Mouse (Mus musculus): Measurements from ENCODE around the gene Kank3. TPM values are rescaled to one million over a fixed set of nuclear protein-coding genes. Genes with fewer than 3 reads are reported as not detected.
"Not testable (repeated sequence)": the region's sequence is repeated elsewhere in the genome, so short reads cannot be mapped to it uniquely, and the experiment has no call there.

Kank3 gene
- polyA plus RNA-seq, 1 experiment from 2014 or later = 42.1 TPM

DNA sequence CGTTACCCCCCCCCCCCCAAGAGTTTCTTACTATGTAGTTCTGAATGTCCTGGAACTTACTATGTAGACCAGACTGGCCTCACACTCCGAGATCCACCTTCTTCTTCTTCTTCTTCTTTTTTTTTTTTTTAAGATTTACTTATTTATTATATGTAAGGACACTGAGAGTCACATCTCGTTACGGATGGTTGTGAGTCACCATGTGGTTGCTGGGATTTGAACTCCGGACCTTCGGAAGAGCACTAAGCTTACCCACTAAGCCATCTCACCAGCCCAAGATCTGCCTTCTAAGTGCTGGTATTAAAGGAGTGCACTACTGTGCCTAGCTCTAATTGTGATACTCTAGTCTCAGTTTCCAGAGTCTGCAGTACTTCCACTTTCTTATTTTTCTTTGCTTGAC is 5.1 kb downstream of the Kank3 start:
- no peak overlapping the region for H3K4me3 ChIP-seq (ENCODE audit: low read depth, low read length)
- 97% methylated on average over 5 of the region's 6 CpGs for WGBS
- no peak overlapping the region for H3K9ac ChIP-seq (replicated peaks; ENCODE audit: low read depth, low read length)
- H3K36me3 ChIP-seq (ENCODE audit: control insufficient read depth, insufficient read depth, low read length) = peaks cover 7% of the 10 kb centered on the region; the same call in 1 of the 2 replicates
- no peak for ATAC-seq (ENCODE audit: low read depth)
- H3K9me3 ChIP-seq (ENCODE audit: control insufficient read depth, low read length) = no peaks in the 10 kb centered on the region
- no peak overlapping the region for H3K4me2 ChIP-seq (ENCODE audit: low read depth, low read length)
- no peak overlapping the region for H3K27ac ChIP-seq (ENCODE audit: low read depth, low read length)
- 0 out of 2 replicates have a peak, but pooled peaks cover 4% of the 10 kb centered on the region for H3K27me3 ChIP-seq (ENCODE audit: control insufficient read depth, insufficient read depth, low read length)
- H3K4me1 ChIP-seq (ENCODE audit: control insufficient read depth, insufficient read depth, low read length) = 0 out of 2 replicates have a peak, but pooled peaks cover 13% of the 10 kb centered on the region

DNA sequence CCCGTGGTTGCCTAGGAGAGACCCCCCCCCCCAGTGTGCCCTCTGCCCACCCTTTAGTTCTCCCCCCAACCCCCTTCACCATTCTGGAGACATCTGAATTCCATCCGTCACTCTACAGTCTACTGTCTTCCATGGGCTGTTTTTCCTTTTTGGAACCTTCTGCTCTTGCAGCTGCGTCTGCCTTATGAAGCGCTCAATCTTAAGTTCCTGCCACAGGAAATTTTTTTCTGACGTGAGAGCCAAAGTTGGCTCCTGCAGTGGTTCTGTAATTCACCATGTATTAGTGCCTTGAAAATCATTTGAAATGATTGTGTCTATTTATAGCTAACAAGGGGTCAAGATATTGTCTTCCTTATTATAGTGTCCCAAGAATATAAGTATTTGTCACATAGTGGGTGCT is 6.3 kb downstream of the Kank3 start:
- H3K27ac ChIP-seq (ENCODE audit: low read depth, low read length) = no peak overlapping the region
- ATAC-seq (ENCODE audit: low read depth) = no peak
- H3K9me3 ChIP-seq (ENCODE audit: control insufficient read depth, low read length) = no peaks in the 10 kb centered on the region
- 0 out of 2 replicates have a peak, but pooled peaks cover 13% of the 10 kb centered on the region for H3K4me1 ChIP-seq (ENCODE audit: control insufficient read depth, insufficient read depth, low read length)
- H3K4me2 ChIP-seq (ENCODE audit: low read depth, low read length) = peak overlapping the region; percentile 92
- peak overlapping the region; percentile 47 for H3K4me3 ChIP-seq (ENCODE audit: low read depth, low read length)
- WGBS = 77% methylated on average over 5 of the region's 5 CpGs
- no peaks in the 10 kb centered on the region for H3K27me3 ChIP-seq (ENCODE audit: control insufficient read depth, insufficient read depth, low read length)
- H3K9ac ChIP-seq (replicated peaks; ENCODE audit: low read depth, low read length) = no peak overlapping the region
- H3K36me3 ChIP-seq (ENCODE audit: control insufficient read depth, insufficient read depth, low read length) = peaks cover 17% of the 10 kb centered on the region; the same call in 1 of the 2 replicates

- WGBS = 1% methylated on average over 82 of the region's 89 CpGs
- Histone ChIP-seq H3K36me3 (ENCODE audit: control insufficient read depth, insufficient read depth, low read length) (peaks cover 24% of the 10 kb centered on the region; the same call in 1 of the 2 replicates), H3K4me2 (ENCODE audit: low read depth, low read length) (peak overlapping the region; percentile 92), H3K4me1 (ENCODE audit: control insufficient read depth, insufficient read depth, low read length) (peaks cover 13% of the 10 kb centered on the region; the same call in 1 of the 2 replicates), H3K9ac (replicated peaks; ENCODE audit: low read depth, low read length) (peak overlapping the region; percentile 82), H3K4me3 (ENCODE audit: low read depth, low read length) (peak overlapping the region; percentile 47), H3K27me3 (ENCODE audit: control insufficient read depth, insufficient read depth, low read length) (no peaks in the 10 kb centered on the region), H3K27ac (ENCODE audit: low read depth, low read length) (peak overlapping the region; percentile 83), H3K9me3 (ENCODE audit: control insufficient read depth, low read length) (no peaks in the 10 kb centered on the region)
- peak; percentile 97 for ATAC-seq (ENCODE audit: low read depth)
Observed at GRCm38 (mm10) chr17:33817184-33817968, 7.1 kb downstream of the Kank3 start.

DNA sequence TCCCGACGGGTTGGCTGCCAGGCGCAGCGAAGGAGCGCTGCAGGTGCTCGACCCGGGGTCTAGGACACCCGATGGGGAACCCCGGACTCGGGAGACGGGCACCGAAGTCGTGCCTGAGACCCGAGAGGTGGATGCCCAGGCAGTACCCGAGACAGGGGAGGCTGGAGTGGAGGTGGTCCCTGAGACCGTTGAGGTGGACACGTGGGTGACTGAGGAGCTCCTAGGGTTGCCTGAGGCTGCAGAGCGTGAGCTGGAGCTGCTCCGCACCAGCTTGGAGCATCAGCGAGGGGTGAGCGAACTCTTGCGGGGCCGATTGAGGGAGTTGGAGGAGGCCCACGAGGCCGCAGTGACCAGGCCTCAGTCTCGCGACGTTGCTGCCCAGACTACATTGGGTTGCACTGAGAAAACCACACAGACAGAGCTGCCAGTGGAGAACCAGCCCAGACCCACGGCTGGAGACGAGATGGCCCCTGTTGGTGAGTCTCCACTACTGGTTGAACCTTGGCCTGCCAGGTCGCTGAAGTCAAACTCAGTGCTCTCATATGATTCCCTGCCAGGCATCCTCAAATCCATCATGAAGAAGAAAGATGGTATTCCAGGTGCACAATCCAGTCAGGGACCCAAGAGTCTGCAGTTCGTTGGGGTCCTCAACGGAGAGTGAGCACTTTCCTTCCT is 7.8 kb downstream of the Kank3 start:
- peaks cover 16% of the 10 kb centered on the region for H3K4me1 ChIP-seq (ENCODE audit: control insufficient read depth, insufficient read depth, low read length)
- no peak; the same call in 1 of the 2 replicates for ATAC-seq (ENCODE audit: low read depth)
- WGBS = 14% methylated on average over 33 of the region's 33 CpGs

GRCm38 (mm10) chr17:33822436-33822959 is 12.2 kb downstream of the Kank3 start:
- Histone ChIP-seq H3K27me3 (ENCODE audit: control insufficient read depth, insufficient read depth, low read length) (no peaks in the 10 kb centered on the region), H3K36me3 (ENCODE audit: control insufficient read depth, insufficient read depth, low read length) (peaks cover 28% of the 10 kb centered on the region; the same call in 1 of the 2 replicates), H3K9me3 (ENCODE audit: control insufficient read depth, low read length) (no peaks in the 10 kb centered on the region), H3K4me2 (ENCODE audit: low read depth, low read length) (peak overlapping the region; percentile 95; the same call in 1 of the 2 replicates), H3K9ac (replicated peaks; ENCODE audit: low read depth, low read length) (no peak overlapping the region), H3K4me3 (ENCODE audit: low read depth, low read length) (no peak overlapping the region), H3K27ac (ENCODE audit: low read depth, low read length) (no peak overlapping the region), H3K4me1 (ENCODE audit: control insufficient read depth, insufficient read depth, low read length) (peaks cover 24% of the 10 kb centered on the region)
- 90% methylated on average over 1 of the region's 1 CpGs for WGBS
- no peak for ATAC-seq (ENCODE audit: low read depth)

More for the DNA sequence above, 7.8 kb downstream of the Kank3 start:
- H3K4me3 ChIP-seq (ENCODE audit: low read depth, low read length) = peak overlapping the region; percentile 47
- peaks cover 28% of the 10 kb centered on the region; the same call in 1 of the 2 replicates for H3K36me3 ChIP-seq (ENCODE audit: control insufficient read depth, insufficient read depth, low read length)
- no peaks in the 10 kb centered on the region for H3K27me3 ChIP-seq (ENCODE audit: control insufficient read depth, insufficient read depth, low read length)
- H3K27ac ChIP-seq (ENCODE audit: low read depth, low read length) = peak overlapping the region; percentile 83
- H3K4me2 ChIP-seq (ENCODE audit: low read depth, low read length) = peak overlapping the region; percentile 92
- peak overlapping the region; percentile 82 for H3K9ac ChIP-seq (replicated peaks; ENCODE audit: low read depth, low read length)
- H3K9me3 ChIP-seq (ENCODE audit: control insufficient read depth, low read length) = no peaks in the 10 kb centered on the region

DNA sequence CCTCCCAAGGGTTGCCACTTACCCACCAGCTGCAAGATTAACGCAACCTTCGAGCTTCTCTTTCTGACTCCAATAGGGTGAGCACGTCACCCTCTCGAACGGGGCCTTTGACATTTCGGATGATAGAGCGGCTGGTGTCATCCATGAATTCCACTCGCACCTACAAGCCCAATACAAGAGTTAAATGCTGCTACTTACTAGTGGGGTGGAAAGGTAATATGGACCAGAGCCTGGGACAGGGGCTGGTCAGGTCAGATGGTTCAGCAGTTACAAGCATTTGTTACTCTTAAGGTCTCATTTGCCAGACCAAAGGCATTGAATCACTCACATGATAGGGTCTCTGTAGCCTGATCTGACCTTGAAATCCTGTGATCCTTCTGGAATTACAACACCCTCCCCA is 12.9 kb downstream of the Kank3 start:
- peaks cover 19% of the 10 kb centered on the region for H3K4me1 ChIP-seq (ENCODE audit: control insufficient read depth, insufficient read depth, low read length)

DNA sequence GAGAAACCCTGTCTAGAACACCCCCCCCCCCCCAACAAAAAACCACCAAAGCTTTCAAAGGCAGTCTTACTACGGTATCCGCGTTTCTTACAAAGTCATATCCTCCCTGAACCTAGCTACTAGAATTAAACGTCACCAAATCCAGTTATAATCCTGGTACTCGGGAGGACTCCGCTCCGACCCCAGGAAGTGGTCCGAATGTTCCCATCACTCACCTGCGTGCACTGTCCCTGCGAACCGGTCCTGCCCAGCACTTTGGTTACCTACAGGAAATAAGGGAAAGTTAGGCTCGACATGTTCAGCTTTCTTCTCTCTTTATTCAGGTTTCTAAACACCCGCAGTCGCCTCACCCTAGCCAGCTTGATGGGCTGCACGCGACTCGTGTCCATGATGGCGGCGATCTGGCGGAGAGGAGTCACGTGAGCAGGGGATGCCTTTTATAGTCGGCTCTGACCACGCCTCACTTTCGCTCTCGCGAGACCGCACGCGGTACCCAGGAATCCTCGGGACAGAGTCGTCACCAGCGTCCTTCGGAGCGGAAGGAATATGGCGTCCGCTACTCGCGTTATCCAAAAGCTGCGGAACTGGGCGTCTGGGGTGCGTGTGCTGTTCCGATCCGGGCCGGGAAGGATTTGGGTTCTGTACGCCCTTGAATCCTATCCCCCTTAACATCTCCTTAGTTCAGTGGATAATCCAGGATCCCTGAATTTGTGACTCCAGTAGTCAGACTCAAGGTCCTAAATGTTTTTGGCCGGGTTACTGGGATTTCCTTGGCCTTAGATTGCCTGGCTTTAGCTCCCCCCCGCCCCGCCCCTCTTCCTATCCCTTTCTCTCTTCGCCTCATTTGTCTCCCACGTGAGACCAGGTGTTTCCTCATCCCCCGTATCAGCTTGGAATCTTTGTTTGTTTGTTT is 14.0 kb downstream of the Kank3 start, which contains the start of the genes Rps28 and Ndufa7:
Gene Rps28 (minus strand): TSS at position 479 of the 913 bp plus-strand sequence.
Gene Ndufa7 (plus strand): TSS at position 489 of the 913 bp plus-strand sequence.
- peaks cover 28% of the 10 kb centered on the region; the same call in 1 of the 2 replicates for H3K36me3 ChIP-seq (ENCODE audit: control insufficient read depth, insufficient read depth, low read length)
- peak within 1 kb of the TSS; percentile 91 for H3K27ac ChIP-seq (ENCODE audit: low read depth, low read length)
- peak within 1 kb of the TSS; percentile 76 for H3K4me3 ChIP-seq (ENCODE audit: low read depth, low read length)
- peak within 1 kb of the TSS; percentile 95 for H3K4me2 ChIP-seq (ENCODE audit: low read depth, low read length)
- peak; percentile 94 for ATAC-seq (ENCODE audit: low read depth)
- H3K9me3 ChIP-seq (ENCODE audit: control insufficient read depth, low read length) = no peaks in the 10 kb centered on the region
- H3K27me3 ChIP-seq (ENCODE audit: control insufficient read depth, insufficient read depth, low read length) = no peaks in the 10 kb centered on the region
- peaks cover 16% of the 10 kb centered on the region for H3K4me1 ChIP-seq (ENCODE audit: control insufficient read depth, insufficient read depth, low read length)
- peak within 1 kb of the TSS; percentile 80 for H3K9ac ChIP-seq (replicated peaks; ENCODE audit: low read depth, low read length)
- WGBS = under 1% methylated on average over 51 of the region's 51 CpGs

More for the DNA sequence above, 12.9 kb downstream of the Kank3 start:
- H3K36me3 ChIP-seq (ENCODE audit: control insufficient read depth, insufficient read depth, low read length) = peaks cover 28% of the 10 kb centered on the region; the same call in 1 of the 2 replicates
- WGBS = 90% methylated on average over 8 of the region's 8 CpGs
- peak overlapping the region; percentile 76 for H3K4me3 ChIP-seq (ENCODE audit: low read depth, low read length)
- H3K9me3 ChIP-seq (ENCODE audit: control insufficient read depth, low read length); H3K27ac ChIP-seq (ENCODE audit: low read depth, low read length); H3K27me3 ChIP-seq (ENCODE audit: control insufficient read depth, insufficient read depth, low read length); ATAC-seq (ENCODE audit: low read depth): not testable (repeated sequence)
- H3K4me2 ChIP-seq (ENCODE audit: low read depth, low read length) = peak overlapping the region; percentile 95
- H3K9ac ChIP-seq (replicated peaks; ENCODE audit: low read depth, low read length) = peak overlapping the region; percentile 80

- Histone ChIP-seq H3K27ac (ENCODE audit: low read depth, low read length) (peak overlapping the region; percentile 91), H3K36me3 (ENCODE audit: control insufficient read depth, insufficient read depth, low read length) (peaks cover 30% of the 10 kb centered on the region; the same call in 1 of the 2 replicates), H3K4me2 (ENCODE audit: low read depth, low read length) (peak overlapping the region; percentile 74), H3K4me3 (ENCODE audit: low read depth, low read length) (peak overlapping the region; percentile 76), H3K9ac (replicated peaks; ENCODE audit: low read depth, low read length) (peak overlapping the region; percentile 76), H3K4me1 (ENCODE audit: control insufficient read depth, insufficient read depth, low read length) (peaks cover 16% of the 10 kb centered on the region)
- H3K27me3 ChIP-seq (ENCODE audit: control insufficient read depth, insufficient read depth, low read length); H3K9me3 ChIP-seq (ENCODE audit: control insufficient read depth, low read length); ATAC-seq (ENCODE audit: low read depth): not testable (repeated sequence)
- 5% methylated on average over 6 of the region's 6 CpGs for WGBS
Observed at GRCm38 (mm10) chr17:33824997-33825330, 14.6 kb downstream of the Kank3 start.
